Mouse (Mus musculus) midbrain, embryonic 12.5 days (tissue): ENCODE data around the gene Cacna1c. TPM values are rescaled to one million over a fixed set of nuclear protein-coding genes. Genes with fewer than 3 reads are reported as not detected.

ENCODE experiments used
- ATAC-seq: fragments of 200-750 bp; cut with Nextera tagmentation; 2 replicates; pipeline ENCODE4 v1.8.0; 2017; ENCODE audit warnings: low read depth, moderate TSS enrichment, moderate library complexity; ENCODE audit not compliant: low FRiP score
- H3K27ac ChIP-seq: fragments of 300-500 bp; sonication (generic); replicated peaks from 2 replicates; pipeline ENCODE4 v1.5.1; 2016; ENCODE audit warnings: mild to moderate bottlenecking
- H3K27me3 ChIP-seq: fragments of 300-500 bp; sonication (generic); 2 replicates; pipeline ENCODE4 v1.6.1; 2016; ENCODE audit warnings: mild to moderate bottlenecking
- H3K36me3 ChIP-seq: fragments of 300-500 bp; sonication (generic); 2 replicates; pipeline ENCODE4 v1.6.1; 2016
- H3K4me1 ChIP-seq: fragments of 300-500 bp; sonication (generic); 2 replicates; pipeline ENCODE4 v1.6.1; 2016
- H3K4me2 ChIP-seq: fragments of 300-500 bp; sonication (generic); replicated peaks from 2 replicates; pipeline ENCODE4 v1.6.1; 2016; ENCODE audit warnings: mild to moderate bottlenecking, moderate library complexity
- H3K4me3 ChIP-seq: fragments of 300-500 bp; sonication (generic); 2 replicates; pipeline ENCODE4 v1.5.1; 2016; ENCODE audit warnings: mild to moderate bottlenecking
- H3K9ac ChIP-seq: fragments of 300-500 bp; sonication (generic); replicated peaks from 2 replicates; pipeline ENCODE4 v1.6.1; 2016; ENCODE audit warnings: mild to moderate bottlenecking, moderate library complexity
- H3K9me3 ChIP-seq: fragments of 300-500 bp; sonication (generic); 2 replicates; pipeline ENCODE4 v1.6.1; 2016; ENCODE audit warnings: mild to moderate bottlenecking
- WGBS: fragments of 180-500 bp; shearing (Covaris S2); methylation state at CpG from one replicate; pipeline ENCODE4 v1.1.7; 2016; 5-methylcytosine and 5-hydroxymethylcytosine counted together
- polyA plus RNA-seq: library from polyadenylated mRNA; unstranded; fragments of >200 nt; fragmentation: Nextera tagmentation; extraction: Ambion mirVana; gene quantifications from 2 replicates; pipeline ENCODE4 v1.2.1, GENCODE M21; 2016

The Cacna1c gene
- polyA plus RNA-seq, 1 experiment from 2014 or later, result 5.1 TPM

GRCm38 (mm10) chr6:118922328-118923211, 273.6 kb downstream of the Cacna1c start:
- no peak for ATAC-seq
- Histone ChIP-seq H3K4me1 (peaks cover 3% of the 10 kb centered on the region; the same call in 1 of the 2 replicates), H3K9me3 (no peaks in the 10 kb centered on the region), H3K9ac (no peak overlapping the region), H3K4me2 (no peak overlapping the region), H3K4me3 (no peak overlapping the region), H3K36me3 (no peaks in the 10 kb centered on the region), H3K27ac (no peak overlapping the region), H3K27me3 (0 out of 2 replicates have a peak, but pooled peaks cover 7% of the 10 kb centered on the region)
- WGBS, result 38% methylated on average over 13 of the region's 13 CpGs

- Histone ChIP-seq H3K27me3 (no peaks in the 10 kb centered on the region), H3K4me2 (no peak overlapping the region), H3K36me3 (no peaks in the 10 kb centered on the region), H3K4me3 (no peak overlapping the region), H3K9ac (no peak overlapping the region), H3K4me1 (peaks cover 2% of the 10 kb centered on the region; the same call in 1 of the 2 replicates), H3K27ac (no peak overlapping the region), H3K9me3 (no peaks in the 10 kb centered on the region)
- ATAC-seq, result no peak
- 79% methylated on average over 4 of the region's 4 CpGs for WGBS
Measured at GRCm38 (mm10) chr6:118908176-118908575, 288.0 kb downstream of the Cacna1c start.

- H3K9ac ChIP-seq, result no peak overlapping the region
- WGBS, result 75% methylated on average over 1 of the region's 1 CpGs
- ATAC-seq, result no peak
- H3K36me3 ChIP-seq, result no peaks in the 10 kb centered on the region
- no peaks in the 10 kb centered on the region for H3K27me3 ChIP-seq
- no peak overlapping the region for H3K27ac ChIP-seq
- no peaks in the 10 kb centered on the region for H3K9me3 ChIP-seq
- H3K4me2 ChIP-seq, result no peak overlapping the region
- H3K4me3 ChIP-seq, result no peak overlapping the region
- H3K4me1 ChIP-seq, result no peaks in the 10 kb centered on the region
Measured at GRCm38 (mm10) chr6:118907704-118908103, 288.5 kb downstream of the Cacna1c start.

GRCm38 (mm10) chr6:118906878-118907277, 289.3 kb downstream of the Cacna1c start:
- H3K27ac ChIP-seq, result no peak overlapping the region
- no peak overlapping the region for H3K4me3 ChIP-seq
- H3K4me1 ChIP-seq, result no peaks in the 10 kb centered on the region
- no peaks in the 10 kb centered on the region for H3K9me3 ChIP-seq
- no peaks in the 10 kb centered on the region for H3K27me3 ChIP-seq
- 89% methylated on average over 5 of the region's 5 CpGs for WGBS
- no peaks in the 10 kb centered on the region for H3K36me3 ChIP-seq
- H3K9ac ChIP-seq, result no peak overlapping the region
- H3K4me2 ChIP-seq, result no peak overlapping the region
- ATAC-seq, result no peak

- H3K4me3 ChIP-seq, result no peak overlapping the region
- no peak overlapping the region for H3K9ac ChIP-seq
- H3K36me3 ChIP-seq, result no peaks in the 10 kb centered on the region
- H3K27me3 ChIP-seq, result no peaks in the 10 kb centered on the region
- no peaks in the 10 kb centered on the region for H3K4me1 ChIP-seq
- no peak overlapping the region for H3K4me2 ChIP-seq
- 79% methylated on average over 8 of the region's 8 CpGs for WGBS
- no peak for ATAC-seq
- H3K27ac ChIP-seq, result no peak overlapping the region
- no peaks in the 10 kb centered on the region for H3K9me3 ChIP-seq
Measured at GRCm38 (mm10) chr6:118899688-118900087, 296.5 kb downstream of the Cacna1c start.

GRCm38 (mm10) chr6:118897101-118897500, 299.1 kb downstream of the Cacna1c start:
- H3K9me3 ChIP-seq, result no peaks in the 10 kb centered on the region
- no peak overlapping the region for H3K4me2 ChIP-seq
- WGBS, result 51% methylated on average over 5 of the region's 5 CpGs
- no peak overlapping the region for H3K9ac ChIP-seq
- H3K27ac ChIP-seq, result no peak overlapping the region
- H3K27me3 ChIP-seq, result no peaks in the 10 kb centered on the region
- H3K36me3 ChIP-seq, result no peaks in the 10 kb centered on the region
- no peaks in the 10 kb centered on the region for H3K4me1 ChIP-seq
- H3K4me3 ChIP-seq, result no peak overlapping the region
- no peak for ATAC-seq

GRCm38 (mm10) chr6:118894043-118894442, 302.2 kb downstream of the Cacna1c start:
- Histone ChIP-seq H3K27ac (no peak overlapping the region), H3K9me3 (no peaks in the 10 kb centered on the region), H3K4me3 (no peak overlapping the region), H3K4me2 (no peak overlapping the region), H3K4me1 (no peaks in the 10 kb centered on the region), H3K27me3 (no peaks in the 10 kb centered on the region), H3K36me3 (no peaks in the 10 kb centered on the region), H3K9ac (no peak overlapping the region)
- no peak for ATAC-seq
- 92% methylated on average over 6 of the region's 6 CpGs for WGBS

GRCm38 (mm10) chr6:118889441-118889840, 306.8 kb downstream of the Cacna1c start:
- no peak overlapping the region for H3K27ac ChIP-seq
- H3K4me2 ChIP-seq, result no peak overlapping the region
- no peak overlapping the region for H3K9ac ChIP-seq
- 87% methylated on average over 4 of the region's 4 CpGs for WGBS
- H3K9me3 ChIP-seq, result no peaks in the 10 kb centered on the region
- no peaks in the 10 kb centered on the region for H3K27me3 ChIP-seq
- ATAC-seq, result no peak
- H3K4me3 ChIP-seq, result no peak overlapping the region
- no peaks in the 10 kb centered on the region for H3K4me1 ChIP-seq
- no peaks in the 10 kb centered on the region for H3K36me3 ChIP-seq

- no peak overlapping the region for H3K27ac ChIP-seq
- H3K9ac ChIP-seq, result no peak overlapping the region
- no peaks in the 10 kb centered on the region for H3K36me3 ChIP-seq
- no peak for ATAC-seq
- no peaks in the 10 kb centered on the region for H3K4me1 ChIP-seq
- no peaks in the 10 kb centered on the region for H3K9me3 ChIP-seq
- H3K4me3 ChIP-seq, result no peak overlapping the region
- WGBS, result 89% methylated on average over 8 of the region's 8 CpGs
- no peaks in the 10 kb centered on the region for H3K27me3 ChIP-seq
- H3K4me2 ChIP-seq, result no peak overlapping the region
Measured at GRCm38 (mm10) chr6:118887032-118887431, 309.2 kb downstream of the Cacna1c start.

GRCm38 (mm10) chr6:118884961-118885360, 311.3 kb downstream of the Cacna1c start:
- no peak overlapping the region for H3K9ac ChIP-seq
- no peaks in the 10 kb centered on the region for H3K27me3 ChIP-seq
- H3K36me3 ChIP-seq, result no peaks in the 10 kb centered on the region
- 73% methylated on average over 1 of the region's 1 CpGs for WGBS
- H3K4me1 ChIP-seq, result no peaks in the 10 kb centered on the region
- H3K9me3 ChIP-seq, result no peaks in the 10 kb centered on the region
- no peak overlapping the region for H3K4me2 ChIP-seq
- H3K27ac ChIP-seq, result no peak overlapping the region
- no peak for ATAC-seq
- no peak overlapping the region for H3K4me3 ChIP-seq

GRCm38 (mm10) chr6:118884073-118884551, 312.1 kb downstream of the Cacna1c start:
- Histone ChIP-seq H3K27me3 (no peaks in the 10 kb centered on the region), H3K4me1 (no peaks in the 10 kb centered on the region), H3K9ac (no peak overlapping the region), H3K27ac (no peak overlapping the region), H3K9me3 (no peaks in the 10 kb centered on the region), H3K36me3 (no peaks in the 10 kb centered on the region), H3K4me3 (no peak overlapping the region), H3K4me2 (no peak overlapping the region)
- ATAC-seq, result no peak
- 67% methylated on average over 8 of the region's 8 CpGs for WGBS

GRCm38 (mm10) chr6:118876204-118876603, 320.0 kb downstream of the Cacna1c start:
- 64% methylated on average over 2 of the region's 2 CpGs for WGBS
- Histone ChIP-seq H3K4me3 (no peak overlapping the region), H3K27ac (no peak overlapping the region), H3K9me3 (no peaks in the 10 kb centered on the region), H3K4me2 (no peak overlapping the region), H3K4me1 (no peaks in the 10 kb centered on the region), H3K36me3 (no peaks in the 10 kb centered on the region), H3K27me3 (no peaks in the 10 kb centered on the region), H3K9ac (no peak overlapping the region)
- ATAC-seq, result no peak
